Mouse (Mus musculus): ENCODE results near the gene Sox6.

DNA sequence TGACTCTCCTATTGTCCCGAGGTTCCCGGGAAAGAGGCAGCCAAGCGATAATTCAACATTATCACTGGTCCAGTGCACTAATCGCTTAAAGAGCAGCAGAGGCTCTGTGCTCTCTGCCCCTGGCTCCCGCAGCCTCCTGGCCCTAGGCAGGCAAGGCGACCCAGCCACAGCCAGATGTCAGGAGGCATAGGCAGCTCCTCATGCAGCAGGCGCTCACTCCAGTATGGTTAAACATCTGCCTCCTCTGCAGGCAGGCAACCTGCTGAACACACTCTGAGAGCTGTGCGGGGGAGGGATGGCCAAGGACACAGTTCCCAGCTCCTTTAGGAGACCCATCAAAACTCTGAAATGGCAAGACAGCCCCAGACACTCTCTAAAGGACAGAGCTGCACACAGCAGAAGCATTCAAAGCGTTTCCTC lies 469.8 kb downstream of the Sox6 start:
- TF ChIP-seq CTCF (IDR thresholded peaks at IDR 0.05; ENCODE audit: borderline replicate concordance, insufficient read depth, low read length): no peak
- TF ChIP-seq POLR2A (IDR thresholded peaks at IDR 0.05; ENCODE audit: low read depth, low read length): no peak

Data from embryonic fibroblast, embryonic 13.5 days (primary cell).